Mouse (Mus musculus) forebrain, embryonic 13.5 days (tissue): ENCODE results near the gene Pex11b. TPM values are rescaled to one million over a fixed set of nuclear protein-coding genes. Genes with fewer than 3 reads are reported as not detected.
"Not testable (repeated sequence)": the region's sequence is repeated elsewhere in the genome, so short reads cannot be mapped to it uniquely, and the experiment has no call there.

Source experiments
- ATAC-seq: fragments of 200-750 bp; cut with Nextera tagmentation; 2 replicates; pipeline ENCODE4 v1.8.0; 2017
- H3K27ac ChIP-seq: fragments of 300-500 bp; sonication (generic); 2 replicates; pipeline ENCODE4 v1.5.1; 2015; ENCODE audit warnings: inconsistent platforms, mild to moderate bottlenecking, moderate library complexity
- H3K27me3 ChIP-seq: fragments of 300-500 bp; sonication (generic); 2 replicates; pipeline ENCODE4 v1.6.1; 2015; ENCODE audit warnings: mild to moderate bottlenecking, inconsistent platforms
- H3K36me3 ChIP-seq: fragments of 300-500 bp; sonication (generic); 2 replicates; pipeline ENCODE4 v1.6.1; 2015; ENCODE audit warnings: mild to moderate bottlenecking, inconsistent platforms; ENCODE audit not compliant: poor library complexity, severe bottlenecking
- H3K4me1 ChIP-seq: fragments of 300-500 bp; sonication (generic); 2 replicates; pipeline ENCODE4 v1.6.1; 2015; ENCODE audit warnings: inconsistent platforms
- H3K4me2 ChIP-seq: fragments of 300-500 bp; sonication (generic); 2 replicates; pipeline ENCODE4 v1.6.1; 2015; ENCODE audit warnings: inconsistent platforms, mild to moderate bottlenecking, moderate library complexity
- H3K4me3 ChIP-seq: fragments of 300-500 bp; sonication (generic); 2 replicates; pipeline ENCODE4 v1.5.1; 2015; ENCODE audit warnings: mild to moderate bottlenecking, inconsistent platforms
- H3K9ac ChIP-seq: fragments of 300-500 bp; sonication (generic); 2 replicates; pipeline ENCODE4 v1.6.1; 2015; ENCODE audit warnings: mild to moderate bottlenecking, inconsistent platforms
- H3K9me3 ChIP-seq: fragments of 300-500 bp; sonication (generic); replicated peaks from 2 replicates; pipeline ENCODE4 v1.6.1; 2016; ENCODE audit warnings: inconsistent platforms
- WGBS: fragments of 180-500 bp; shearing (Covaris S2); methylation state at CpG from one replicate; pipeline ENCODE4 v1.1.7; 2015; 5-methylcytosine and 5-hydroxymethylcytosine counted together
- polyA plus RNA-seq: library from polyadenylated mRNA; unstranded; fragments of >200 nt; fragmentation: Nextera tagmentation; extraction: Ambion mirVana; gene quantifications from 2 replicates; pipeline ENCODE4 v1.2.1, GENCODE M21; 2015

The Pex11b gene
- polyA plus RNA-seq, 1 experiment from 2014 or later, result 48.2 TPM

GRCm38 (mm10) chr3:96680269-96680956 is 45.2 kb downstream of the Pex11b start:
- H3K4me1 ChIP-seq, result peaks cover 10% of the 10 kb centered on the region; the same call in 1 of the 2 replicates
- H3K9me3 ChIP-seq, result no peaks in the 10 kb centered on the region
- H3K4me2 ChIP-seq, result no peak overlapping the region
- no peaks in the 10 kb centered on the region for H3K36me3 ChIP-seq
- WGBS, result 15% methylated on average over 12 of the region's 12 CpGs
- H3K27ac ChIP-seq, result no peak overlapping the region
- no peak overlapping the region for H3K9ac ChIP-seq
- H3K4me3 ChIP-seq, result no peak overlapping the region
- ATAC-seq, result peak; percentile 50; the same call in 1 of the 2 replicates
- peaks cover 25% of the 10 kb centered on the region for H3K27me3 ChIP-seq

GRCm38 (mm10) chr3:96683496-96683895 is 48.3 kb downstream of the Pex11b start:
- Histone ChIP-seq H3K36me3 (no peaks in the 10 kb centered on the region), H3K4me1 (0 out of 2 replicates have a peak, but pooled peaks cover 6% of the 10 kb centered on the region), H3K27me3 (peaks cover 25% of the 10 kb centered on the region), H3K9me3 (no peaks in the 10 kb centered on the region), H3K27ac (no peak overlapping the region), H3K9ac (no peak overlapping the region), H3K4me3 (no peak overlapping the region), H3K4me2 (no peak overlapping the region)
- ATAC-seq, result no peak
- WGBS, result 96% methylated on average over 3 of the region's 3 CpGs

GRCm38 (mm10) chr3:96684151-96684821 is 49.1 kb downstream of the Pex11b start:
- Histone ChIP-seq H3K4me3 (peak overlapping the region; percentile 17; the same call in 1 of the 2 replicates), H3K9ac (no peak overlapping the region), H3K27me3 (peaks cover 22% of the 10 kb centered on the region), H3K36me3 (no peaks in the 10 kb centered on the region), H3K4me2 (peak overlapping the region; percentile 51), H3K9me3 (no peaks in the 10 kb centered on the region), H3K4me1 (0 out of 2 replicates have a peak, but pooled peaks cover 6% of the 10 kb centered on the region), H3K27ac (no peak overlapping the region)
- ATAC-seq, result no peak
- 60% methylated on average over 17 of the region's 17 CpGs for WGBS

- Histone ChIP-seq H3K4me1 (0 out of 2 replicates have a peak, but pooled peaks cover 9% of the 10 kb centered on the region), H3K27me3 (peaks cover 19% of the 10 kb centered on the region), H3K4me3 (peak overlapping the region; percentile 17; the same call in 1 of the 2 replicates), H3K36me3 (no peaks in the 10 kb centered on the region), H3K27ac (no peak overlapping the region), H3K9ac (no peak overlapping the region), H3K9me3 (no peaks in the 10 kb centered on the region), H3K4me2 (peak overlapping the region; percentile 51)
- WGBS, result 38% methylated on average over 28 of the region's 28 CpGs
- no peak for ATAC-seq
Observed at GRCm38 (mm10) chr3:96684822-96685156, 49.6 kb downstream of the Pex11b start.

- not testable (repeated sequence) for H3K27ac ChIP-seq, H3K4me3 ChIP-seq, H3K4me1 ChIP-seq, ATAC-seq, H3K9me3 ChIP-seq, H3K9ac ChIP-seq, H3K36me3 ChIP-seq, H3K4me2 ChIP-seq
- H3K27me3 ChIP-seq, result peaks cover 19% of the 10 kb centered on the region
- 93% methylated on average over 5 of the region's 5 CpGs for WGBS
Observed at GRCm38 (mm10) chr3:96686057-96686456, 50.9 kb downstream of the Pex11b start.

- Histone ChIP-seq H3K9ac (no peak overlapping the region), H3K4me3 (no peak overlapping the region), H3K27me3 (peaks cover 12% of the 10 kb centered on the region), H3K4me2 (no peak overlapping the region), H3K36me3 (no peaks in the 10 kb centered on the region), H3K27ac (no peak overlapping the region), H3K4me1 (0 out of 2 replicates have a peak, but pooled peaks cover 4% of the 10 kb centered on the region), H3K9me3 (no peaks in the 10 kb centered on the region)
- WGBS, result 88% methylated on average over 11 of the region's 11 CpGs
- ATAC-seq, result no peak
Observed at GRCm38 (mm10) chr3:96688854-96689253, 53.7 kb downstream of the Pex11b start.

- Histone ChIP-seq H3K4me3 (no peak overlapping the region), H3K36me3 (no peaks in the 10 kb centered on the region), H3K27me3 (no peaks in the 10 kb centered on the region), H3K4me2 (no peak overlapping the region), H3K9ac (no peak overlapping the region), H3K27ac (no peak overlapping the region), H3K4me1 (0 out of 2 replicates have a peak, but pooled peaks cover 4% of the 10 kb centered on the region), H3K9me3 (no peaks in the 10 kb centered on the region)
- ATAC-seq, result no peak
- WGBS, result 44% methylated on average over 3 of the region's 3 CpGs
Observed at GRCm38 (mm10) chr3:96690298-96690697, 55.1 kb downstream of the Pex11b start.

- H3K4me1 ChIP-seq, result peaks cover 12% of the 10 kb centered on the region; the same call in 1 of the 2 replicates
- H3K27ac ChIP-seq, result no peak overlapping the region
- no peaks in the 10 kb centered on the region for H3K36me3 ChIP-seq
- H3K9ac ChIP-seq, result no peak overlapping the region
- H3K4me3 ChIP-seq, result no peak overlapping the region
- no peak overlapping the region for H3K4me2 ChIP-seq
- H3K9me3 ChIP-seq, result no peaks in the 10 kb centered on the region
- H3K27me3 ChIP-seq, result no peaks in the 10 kb centered on the region
- ATAC-seq, result no peak
- WGBS, result 10% methylated on average over 3 of the region's 3 CpGs
Observed at GRCm38 (mm10) chr3:96692506-96692905, 57.3 kb downstream of the Pex11b start.

- H3K27me3 ChIP-seq, result no peaks in the 10 kb centered on the region
- H3K9me3 ChIP-seq, result no peaks in the 10 kb centered on the region
- 100% methylated on average over 1 of the region's 1 CpGs for WGBS
- H3K4me2 ChIP-seq, result no peak overlapping the region
- H3K27ac ChIP-seq, result no peak overlapping the region
- no peak for ATAC-seq
- H3K36me3 ChIP-seq, result no peaks in the 10 kb centered on the region
- no peak overlapping the region for H3K4me3 ChIP-seq
- H3K4me1 ChIP-seq, result peaks cover 19% of the 10 kb centered on the region
- H3K9ac ChIP-seq, result no peak overlapping the region
Observed at GRCm38 (mm10) chr3:96693579-96693978, 58.4 kb downstream of the Pex11b start.

Other genes starting within 250 kb of the Pex11b start
- not detected in 2 replicates for gene BC107364, start 183.1 kb upstream of the Pex11b start, polyA plus RNA-seq
- gene Hfe2, start 110.2 kb upstream of the Pex11b start, polyA plus RNA-seq, result 0.25 and 0.36 TPM in 2 replicates
- gene Txnip, start 77.4 kb upstream of the Pex11b start, polyA plus RNA-seq, result 49.1 and 51.0 TPM in 2 replicates
- 1.2 and 1.3 TPM in 2 replicates for gene Gm16253, start 58.4 kb upstream of the Pex11b start, polyA plus RNA-seq
- 37.5 and 40.2 TPM in 2 replicates for gene Polr3gl, start 41.2 kb upstream of the Pex11b start, polyA plus RNA-seq
- 6.6 and 6.7 TPM in 2 replicates for gene Ankrd34a, start 38.7 kb upstream of the Pex11b start, polyA plus RNA-seq
- 6.9 and 7.2 TPM in 2 replicates for gene Lix1l, start 34.2 kb upstream of the Pex11b start, polyA plus RNA-seq
- 161 and 168 TPM in 2 replicates for gene Rbm8a, start 5.4 kb upstream of the Pex11b start, polyA plus RNA-seq
- 0.06 and 0.10 TPM in 2 replicates for gene Gm42957, start 98 bp downstream of the Pex11b start, polyA plus RNA-seq
- gene Itga10, start 10.2 kb downstream of the Pex11b start, polyA plus RNA-seq, result 0.40 and 0.57 TPM in 2 replicates
- gene Ankrd35, start 34.8 kb downstream of the Pex11b start, polyA plus RNA-seq, result 0.57 and 2.3 TPM in 2 replicates
- 28.8 and 31.0 TPM in 2 replicates for gene Pias3, start 61.0 kb downstream of the Pex11b start, polyA plus RNA-seq
- 6.4 and 7.2 TPM in 2 replicates for gene Nudt17, start 73.2 kb downstream of the Pex11b start, polyA plus RNA-seq
- gene Polr3c, start 92.3 kb downstream of the Pex11b start, polyA plus RNA-seq, result 41.1 and 42.0 TPM in 2 replicates
- 68.6 and 71.7 TPM in 2 replicates for gene Rnf115, start 92.3 kb downstream of the Pex11b start, polyA plus RNA-seq
- gene Pdzk1, start 193.9 kb downstream of the Pex11b start, polyA plus RNA-seq, result 0.15 TPM in 1 of 2 replicates, not detected in the other
- 0.09 TPM in 2 replicates for gene Cd160, start 194.0 kb downstream of the Pex11b start, polyA plus RNA-seq